17 mouse cellular contexts compared by ENCODE assay signal in genomic region chr9:105037847-105038246, GRCm38 (mm10).
"Had no signal": no experiment of that assay in that cellular context is flagged by ENCODE, and none has a peak within 500 bp of the region (broad histone marks: within the 10 kb centered on the region; RNA-seq: fewer than 3 reads in every experiment).

No protein-coding gene starts in this region.

- H3K27me3 ChIP-seq: neural tube, embryonic 13.5 days; neural tube, embryonic 15.5 days; stomach, embryonic 15.5 days had no signal

- H3K27ac ChIP-seq: neural tube, embryonic 12.5 days; neural tube, embryonic 13.5 days; neural tube, embryonic 15.5 days; stomach, embryonic 15.5 days; stomach, postnatal 0 days had no signal

- H3K4me1 ChIP-seq: neural tube, embryonic 12.5 days; neural tube, embryonic 13.5 days; neural tube, embryonic 15.5 days; stomach, embryonic 15.5 days had no signal

- H3K4me3 ChIP-seq: neural tube, embryonic 12.5 days; neural tube, embryonic 13.5 days; neural tube, embryonic 15.5 days; stomach, embryonic 15.5 days had no signal

- H3K36me3 ChIP-seq: neural tube, embryonic 12.5 days; neural tube, embryonic 13.5 days; neural tube, embryonic 15.5 days; stomach, embryonic 15.5 days had no signal

- H3K9me3 ChIP-seq: neural tube, embryonic 12.5 days; neural tube, embryonic 13.5 days; neural tube, embryonic 15.5 days; stomach, embryonic 15.5 days had no signal

- H3K9ac ChIP-seq: neural tube, embryonic 12.5 days; neural tube, embryonic 13.5 days; neural tube, embryonic 15.5 days; stomach, embryonic 15.5 days had no signal

- H3K4me2 ChIP-seq: neural tube, embryonic 12.5 days; neural tube, embryonic 13.5 days; neural tube, embryonic 15.5 days; stomach, embryonic 15.5 days had no signal

- DNase-seq: retina, postnatal 1 day; right cerebral cortex, adult 18-20 months; right cerebral cortex, postnatal 14 days; right cerebral cortex, postnatal 25 days; right cerebral cortex, postnatal 4 days; spleen, adult 18-20 months; thymus, adult 18-20 months; thymus, adult 2 months; thymus, postnatal 14 days; thymus, postnatal 25 days; thymus, postnatal 36 days; thymus, postnatal 4 days had no signal
